Mouse (Mus musculus) cortical plate, adult 2 months (tissue): ENCODE data around the gene Gtsf1.

Source experiments
- CTCF ChIP-seq: fragments of 200-500 bp; IDR thresholded peaks from 2 replicates; pipeline ENCODE4 v1.5.1; 2011; ENCODE audit warnings: mild to moderate bottlenecking, control low read depth, low read length; ENCODE audit not compliant: insufficient read depth; ENCODE audit errors: extremely low read depth
- POLR2A ChIP-seq: fragments of 200-500 bp; IDR thresholded peaks from 2 replicates; pipeline ENCODE4 v1.6.1; 2011; ENCODE audit warnings: mild to moderate bottlenecking, low read length, control low read depth; ENCODE audit not compliant: insufficient read depth; ENCODE audit errors: extremely low read depth

DNA sequence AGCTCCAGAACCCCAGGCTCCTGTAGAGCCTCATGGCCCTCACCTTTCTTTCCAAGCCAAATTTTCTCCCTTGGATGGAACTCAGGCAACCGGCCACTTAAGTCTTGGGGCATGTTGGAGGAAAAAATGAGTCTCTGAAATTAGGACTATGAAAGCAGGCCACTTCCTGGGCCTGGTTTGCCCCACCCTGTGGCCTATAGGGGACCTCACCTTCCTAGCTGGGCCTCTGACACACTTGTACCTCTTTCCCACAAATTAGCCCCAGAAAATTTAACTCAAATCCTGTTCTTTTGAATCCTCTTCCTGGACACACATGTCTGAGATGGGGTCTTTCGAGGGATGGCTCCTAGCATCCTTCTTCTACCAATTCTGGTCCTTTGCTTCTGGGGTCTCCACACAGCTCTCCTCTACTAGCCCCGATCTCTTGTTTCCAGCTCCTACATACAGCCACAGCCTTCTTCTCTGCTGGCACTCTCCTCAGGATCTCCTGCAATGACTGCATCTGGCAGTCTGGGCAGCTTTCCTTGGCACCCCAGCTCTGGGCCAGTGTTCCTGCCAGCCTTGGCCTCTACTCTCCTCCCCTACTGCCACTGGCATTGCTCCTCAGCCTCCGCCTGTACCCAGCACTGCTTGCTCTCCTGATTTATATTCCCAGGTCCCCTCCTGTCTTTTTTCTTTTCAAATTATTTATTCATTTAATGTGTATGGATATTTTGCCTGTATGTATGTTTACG is 70.2 kb downstream of the Gtsf1 start:
- TF ChIP-seq POLR2A (no peak), CTCF (no peak)
